Mouse (Mus musculus) E14TG2a.4 (cell line): ENCODE measurements around the gene Tmem198.

Experiments
- CTCF ChIP-seq: conservative IDR thresholded peaks from 2 replicates; pipeline ENCODE4 v1.5.1; 2014; ENCODE audit warnings: low read length
- NANOG ChIP-seq: IDR thresholded peaks from 2 replicates; pipeline ENCODE4 v1.6.1; 2014; ENCODE audit warnings: borderline replicate concordance, low read length, mixed read lengths
- POU5F1 ChIP-seq: IDR thresholded peaks from 2 replicates; pipeline ENCODE4 v1.6.1; 2014; ENCODE audit warnings: low read length, borderline replicate concordance

- TF ChIP-seq CTCF (peak; percentile 64), POU5F1 (no peak), NANOG (no peak)
Measured at GRCm38 (mm10) chr1:75467215-75467927, 12.0 kb upstream of the Tmem198 start.
